Mouse (Mus musculus) hindbrain, embryonic 16.5 days (tissue): ENCODE results near the gene Dpysl4. TPM values are rescaled to one million over a fixed set of nuclear protein-coding genes. Genes with fewer than 3 reads are reported as not detected.
A peak's percentile ranks its signal among the peaks of the same experiment; 100 is the strongest.

Source experiments
- ATAC-seq: fragments of 200-750 bp; cut with Nextera tagmentation; 2 replicates; pipeline ENCODE4 v1.8.0; 2017; ENCODE audit warnings: moderate TSS enrichment, moderate library complexity
- H3K27ac ChIP-seq: fragments of 300-500 bp; sonication (generic); 2 replicates; pipeline ENCODE4 v1.5.1; 2014; ENCODE audit warnings: low read depth, mild to moderate bottlenecking, control low read depth, low read length, moderate library complexity
- H3K27me3 ChIP-seq: fragments of 300-500 bp; sonication (generic); replicated peaks from 2 replicates; pipeline ENCODE4 v1.6.1; 2014; ENCODE audit warnings: low read length; ENCODE audit not compliant: control insufficient read depth, insufficient read depth
- H3K36me3 ChIP-seq: fragments of 300-500 bp; sonication (generic); 2 replicates; pipeline ENCODE4 v1.6.1; 2014; ENCODE audit warnings: mild to moderate bottlenecking, low read length, moderate library complexity, mixed read lengths; ENCODE audit not compliant: control insufficient read depth, insufficient read depth
- H3K4me1 ChIP-seq: fragments of 300-500 bp; sonication (generic); 2 replicates; pipeline ENCODE4 v1.6.1; 2014; ENCODE audit warnings: low read depth, low read length; ENCODE audit not compliant: control insufficient read depth, insufficient read depth
- H3K4me2 ChIP-seq: fragments of 300-500 bp; sonication (generic); 2 replicates; pipeline ENCODE4 v1.6.1; 2014; ENCODE audit warnings: mild to moderate bottlenecking, low read length, control low read depth, moderate library complexity
- H3K4me3 ChIP-seq: fragments of 300-500 bp; sonication (generic); 2 replicates; pipeline ENCODE4 v1.5.1; 2014; ENCODE audit warnings: mild to moderate bottlenecking, low read length, control low read depth, moderate library complexity
- H3K9ac ChIP-seq: fragments of 300-500 bp; sonication (generic); 2 replicates; pipeline ENCODE4 v1.6.1; 2014; ENCODE audit warnings: low read depth, mild to moderate bottlenecking, control low read depth, low read length, moderate library complexity
- H3K9me3 ChIP-seq: fragments of 300-500 bp; sonication (generic); 2 replicates; pipeline ENCODE4 v1.6.1; 2014; ENCODE audit warnings: mild to moderate bottlenecking, low read length, moderate library complexity; ENCODE audit not compliant: control insufficient read depth
- WGBS: fragments of 180-500 bp; shearing (Covaris S2); extraction: QIAGEN DNeasy Blood & Tissue Kit; methylation state at CpG from one replicate; pipeline ENCODE4 v1.1.7; 2014; 5-methylcytosine and 5-hydroxymethylcytosine counted together
- polyA plus RNA-seq: library from polyadenylated mRNA; unstranded; fragments of >200 nt; fragmentation: Nextera tagmentation; extraction: Ambion mirVana; gene quantifications from 2 replicates; pipeline ENCODE4 v1.2.1, GENCODE M21; 2015

Dpysl4 gene
- polyA plus RNA-seq, 1 experiment from 2014 or later: 182 TPM

DNA sequence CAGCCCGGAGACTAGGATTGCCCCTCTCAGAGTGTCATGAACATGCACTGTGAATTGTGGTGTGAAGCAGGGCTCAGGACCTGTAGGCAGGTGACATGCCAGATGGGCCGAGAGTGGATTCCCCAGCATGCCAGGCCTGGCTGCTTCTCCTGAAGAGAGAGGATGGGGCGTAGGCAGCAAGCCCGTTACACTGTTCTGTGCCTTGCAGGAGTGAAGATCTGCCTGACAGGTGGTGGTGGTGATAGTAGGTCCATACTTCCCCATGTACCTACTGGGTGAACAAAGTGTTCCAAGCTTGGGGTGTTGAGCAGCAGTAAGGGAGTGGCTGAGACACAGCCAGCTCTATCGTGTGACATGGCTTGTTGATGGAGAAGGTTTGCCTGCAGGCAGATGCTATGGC lies 7.3 kb downstream of the Dpysl4 start:
- H3K9ac ChIP-seq: no peak overlapping the region
- H3K4me1 ChIP-seq: peaks cover 14% of the 10 kb centered on the region
- H3K4me3 ChIP-seq: no peak overlapping the region
- H3K4me2 ChIP-seq: no peak overlapping the region
- no peak for ATAC-seq
- no peak overlapping the region for H3K27ac ChIP-seq
- no peaks in the 10 kb centered on the region for H3K27me3 ChIP-seq
- peaks cover 25% of the 10 kb centered on the region for H3K36me3 ChIP-seq
- 78% methylated on average over 5 of the region's 5 CpGs for WGBS
- no peaks in the 10 kb centered on the region for H3K9me3 ChIP-seq

GRCm38 (mm10) chr7:139093781-139094180 lies 8.0 kb downstream of the Dpysl4 start:
- Histone ChIP-seq H3K36me3 (peaks cover 28% of the 10 kb centered on the region), H3K27ac (no peak overlapping the region), H3K4me1 (peaks cover 9% of the 10 kb centered on the region), H3K9ac (no peak overlapping the region), H3K9me3 (no peaks in the 10 kb centered on the region), H3K27me3 (no peaks in the 10 kb centered on the region), H3K4me2 (no peak overlapping the region), H3K4me3 (no peak overlapping the region)
- WGBS: 84% methylated on average over 7 of the region's 7 CpGs
- ATAC-seq: no peak

DNA sequence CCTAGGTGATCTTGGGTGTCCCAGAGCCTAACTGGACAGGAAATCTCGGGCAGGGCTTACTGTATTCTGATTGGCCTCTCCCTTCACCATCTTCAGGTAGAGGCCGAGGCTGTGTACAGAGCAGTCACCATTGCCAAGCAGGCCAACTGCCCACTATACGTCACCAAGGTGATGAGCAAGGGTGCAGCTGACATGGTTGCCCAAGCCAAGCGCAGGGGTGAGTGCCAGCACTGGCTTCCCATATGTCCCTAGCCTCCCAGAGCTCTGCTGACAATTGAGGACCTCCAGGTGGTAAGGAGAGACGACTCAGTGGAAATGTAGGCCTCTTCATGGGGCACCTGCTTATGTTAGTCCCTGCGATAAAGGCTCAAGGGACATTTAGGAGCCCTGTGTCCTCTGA lies 9.0 kb downstream of the Dpysl4 start:
- Histone ChIP-seq H3K9me3 (no peaks in the 10 kb centered on the region), H3K9ac (no peak overlapping the region), H3K27me3 (no peaks in the 10 kb centered on the region), H3K4me1 (peaks cover 4% of the 10 kb centered on the region), H3K27ac (no peak overlapping the region), H3K4me2 (no peak overlapping the region), H3K4me3 (no peak overlapping the region), H3K36me3 (peaks cover 32% of the 10 kb centered on the region)
- 73% methylated on average over 6 of the region's 6 CpGs for WGBS
- ATAC-seq: no peak

DNA sequence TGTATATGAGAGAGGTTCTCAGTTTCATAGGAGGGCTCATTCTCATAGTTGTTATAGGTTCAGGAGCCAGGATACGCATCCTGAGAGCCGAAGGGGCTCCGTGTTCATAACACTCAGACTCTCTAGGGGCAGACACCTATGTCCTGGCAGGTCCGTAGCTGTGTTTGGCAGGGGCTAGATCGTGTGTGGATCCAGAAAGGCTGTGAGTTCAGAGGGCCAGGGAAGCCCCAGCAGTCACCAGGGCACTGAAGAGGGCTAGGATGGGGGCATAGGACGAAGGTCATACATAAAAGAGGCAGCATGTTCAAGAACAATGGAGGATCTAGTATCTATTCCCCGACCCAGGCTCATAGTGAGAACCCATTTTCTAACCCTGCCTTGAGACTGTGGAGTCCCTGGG lies 9.5 kb downstream of the Dpysl4 start:
- no peak for ATAC-seq
- H3K27ac ChIP-seq: no peak overlapping the region
- H3K4me2 ChIP-seq: no peak overlapping the region
- no peaks in the 10 kb centered on the region for H3K27me3 ChIP-seq
- 82% methylated on average over 7 of the region's 7 CpGs for whole genome bisulfite sequencing
- H3K4me1 ChIP-seq: no peaks in the 10 kb centered on the region; the same call in none of the 2 replicates
- peaks cover 33% of the 10 kb centered on the region for H3K36me3 ChIP-seq
- H3K9ac ChIP-seq: no peak overlapping the region; the same call in 1 of the 2 replicates
- H3K4me3 ChIP-seq: no peak overlapping the region
- no peaks in the 10 kb centered on the region for H3K9me3 ChIP-seq

DNA sequence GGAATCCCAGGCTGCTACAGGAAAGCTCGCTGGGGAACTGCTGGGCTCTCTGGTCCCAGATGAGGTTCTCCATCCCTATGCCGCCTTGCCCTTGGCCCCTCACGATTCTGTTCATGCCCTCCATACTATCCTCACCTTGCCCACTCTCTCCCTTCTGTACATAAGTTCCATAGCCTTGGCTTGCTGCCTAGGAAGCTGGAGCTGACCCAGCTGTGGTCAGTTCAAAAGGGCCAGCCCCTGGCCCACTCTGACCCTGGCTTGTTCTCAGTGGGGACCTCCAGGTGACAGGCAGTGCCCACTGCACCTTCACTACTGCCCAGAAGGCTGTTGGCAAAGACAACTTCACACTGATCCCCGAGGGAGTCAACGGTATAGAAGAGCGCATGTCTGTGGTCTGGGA lies 10.6 kb downstream of the Dpysl4 start:
- H3K4me3 ChIP-seq: no peak overlapping the region
- no peaks in the 10 kb centered on the region for H3K4me1 ChIP-seq
- H3K27me3 ChIP-seq: no peaks in the 10 kb centered on the region
- 90% methylated on average over 6 of the region's 6 CpGs for WGBS
- H3K9me3 ChIP-seq: no peaks in the 10 kb centered on the region
- H3K4me2 ChIP-seq: no peak overlapping the region
- peaks cover 26% of the 10 kb centered on the region for H3K36me3 ChIP-seq
- no peak overlapping the region for H3K9ac ChIP-seq
- ATAC-seq: no peak
- H3K27ac ChIP-seq: no peak overlapping the region

GRCm38 (mm10) chr7:139100531-139101095 lies 14.8 kb downstream of the Dpysl4 start:
- no peak for ATAC-seq
- Histone ChIP-seq H3K27me3 (no peaks in the 10 kb centered on the region), H3K4me3 (no peak overlapping the region), H3K4me2 (no peak overlapping the region), H3K9me3 (no peaks in the 10 kb centered on the region), H3K4me1 (no peaks in the 10 kb centered on the region), H3K36me3 (peaks cover 11% of the 10 kb centered on the region), H3K9ac (no peak overlapping the region), H3K27ac (no peak overlapping the region)
- WGBS: 68% methylated on average over 12 of the region's 12 CpGs

DNA sequence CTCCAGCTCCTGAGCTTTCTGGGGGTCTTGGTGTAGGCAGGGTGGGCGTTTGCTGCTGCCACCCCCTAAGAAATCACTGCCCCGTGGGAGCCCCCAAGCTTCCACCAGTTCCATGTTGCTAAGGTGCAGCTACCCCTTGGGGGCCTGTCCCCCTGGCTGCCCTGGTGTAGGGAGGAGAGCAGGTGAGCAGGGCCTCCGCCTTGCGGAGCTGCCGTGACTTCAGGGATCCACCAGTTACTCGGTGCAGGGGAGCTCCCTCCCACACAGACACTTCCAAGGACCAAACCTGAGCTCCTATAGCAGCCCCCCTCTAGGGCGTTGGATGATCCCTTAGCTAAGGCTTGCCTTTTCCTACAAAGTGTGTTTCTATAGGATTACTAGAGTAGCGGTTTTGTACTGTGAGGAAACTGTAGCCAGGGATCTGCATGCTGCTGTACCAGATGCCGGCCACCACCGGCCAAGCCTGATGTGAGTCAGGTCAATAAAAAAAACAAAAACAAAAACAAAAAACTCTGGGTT lies 15.5 kb downstream of the Dpysl4 start:
- H3K4me2 ChIP-seq: no peak overlapping the region
- H3K9me3 ChIP-seq: no peaks in the 10 kb centered on the region
- no peak overlapping the region for H3K9ac ChIP-seq
- H3K4me1 ChIP-seq: no peaks in the 10 kb centered on the region
- H3K27ac ChIP-seq: 0 out of 2 replicates have a peak overlapping the region, but pooled peaks have one; percentile 29
- no peak for ATAC-seq
- H3K36me3 ChIP-seq: peaks cover 11% of the 10 kb centered on the region
- WGBS: 76% methylated on average over 10 of the region's 10 CpGs
- no peaks in the 10 kb centered on the region for H3K27me3 ChIP-seq
- H3K4me3 ChIP-seq: no peak overlapping the region

DNA sequence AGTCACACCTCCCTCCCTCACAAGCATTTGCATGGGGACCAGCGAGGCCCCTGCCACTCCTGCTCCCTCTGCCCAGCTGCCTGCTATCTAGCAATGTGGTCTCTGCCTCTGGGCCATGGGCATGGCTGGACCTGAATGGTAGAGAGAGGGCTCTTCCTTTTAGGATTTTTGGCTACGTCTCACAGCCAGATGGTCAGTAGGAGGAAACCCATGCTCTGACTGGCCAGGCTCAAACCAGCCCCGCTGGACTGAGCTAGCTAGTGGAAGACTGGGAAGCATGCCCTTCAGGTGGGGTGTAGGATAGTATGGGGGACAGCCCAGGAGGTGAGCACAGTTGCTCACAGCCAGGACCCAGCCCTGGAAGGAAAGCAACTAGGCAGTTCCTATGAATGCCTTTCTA lies 16.0 kb downstream of the Dpysl4 start:
- H3K27me3 ChIP-seq: no peaks in the 10 kb centered on the region
- no peak overlapping the region for H3K27ac ChIP-seq
- no peak overlapping the region for H3K4me3 ChIP-seq
- H3K9me3 ChIP-seq: no peaks in the 10 kb centered on the region
- no peak overlapping the region for H3K4me2 ChIP-seq
- no peaks in the 10 kb centered on the region for H3K4me1 ChIP-seq
- WGBS: 72% methylated on average over 3 of the region's 3 CpGs
- peaks cover 11% of the 10 kb centered on the region for H3K36me3 ChIP-seq
- ATAC-seq: no peak
- H3K9ac ChIP-seq: no peak overlapping the region

GRCm38 (mm10) chr7:139103960-139104381 lies 18.2 kb downstream of the Dpysl4 start:
- Histone ChIP-seq H3K4me2 (no peak overlapping the region), H3K9me3 (no peaks in the 10 kb centered on the region), H3K4me1 (no peaks in the 10 kb centered on the region), H3K4me3 (no peak overlapping the region), H3K27me3 (no peaks in the 10 kb centered on the region), H3K27ac (no peak overlapping the region), H3K9ac (no peak overlapping the region), H3K36me3 (peaks cover 3% of the 10 kb centered on the region)
- WGBS: 45% methylated on average over 10 of the region's 10 CpGs
- peak; percentile 25; the same call in 1 of the 2 replicates for ATAC-seq
